Comparison of ENCODE assay signal across 14 mouse cellular contexts in the genomic region with DNA sequence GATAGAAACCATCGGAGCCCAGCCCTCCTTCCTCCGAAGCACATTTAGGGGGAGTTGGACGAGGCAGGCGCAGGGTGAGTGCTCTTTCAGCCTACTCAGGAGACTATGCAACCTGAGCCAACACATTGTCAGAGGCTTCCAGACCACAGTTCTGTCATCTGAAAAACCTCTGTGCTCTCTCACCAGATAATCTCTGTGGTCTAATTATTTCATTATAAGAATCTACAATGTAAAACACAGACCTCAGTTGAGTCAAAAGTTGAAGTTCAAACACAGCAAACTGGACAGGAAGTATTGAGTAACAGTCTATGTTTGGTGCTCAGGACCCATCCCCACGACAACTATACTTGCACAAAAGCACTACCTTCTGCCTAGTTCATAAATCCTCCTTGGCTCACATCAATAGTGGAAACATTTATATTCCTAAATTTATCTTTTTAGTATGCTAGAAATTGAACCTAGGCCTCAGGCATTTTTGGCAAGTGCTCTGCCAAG. TPM values are rescaled to one million over a fixed set of nuclear protein-coding genes. Genes with fewer than 3 reads are reported as not detected.
DNase-seq lines count a peak whose midpoint lies in the region; ATAC-seq and TF ChIP-seq lines count a peak whose summit lies in the region.
"Had no signal": no experiment of that assay in that cellular context is flagged by ENCODE, and none has a peak within 500 bp of the region (broad histone marks: within the 10 kb centered on the region; RNA-seq: fewer than 3 reads in every experiment).

No protein-coding gene starts in this region.

- no peaks in the 10 kb centered on the region for H3K36me3 ChIP-seq in hindbrain, embryonic 11.5 days (ENCODE audit: control insufficient read depth, insufficient read depth, low read length)
- no peaks in the 10 kb centered on the region for H3K36me3 ChIP-seq in hindbrain, postnatal 0 days (ENCODE audit: insufficient read depth, low read length)
- H3K36me3 ChIP-seq in forebrain, embryonic 16.5 days (ENCODE audit: control insufficient read depth, insufficient read depth): no peaks in the 10 kb centered on the region
- peaks cover 7% of the 10 kb centered on the region; the same call in 1 of the 2 replicates for H3K36me3 ChIP-seq in midbrain, postnatal 0 days (ENCODE audit: insufficient read depth, low read length)
- H3K36me3 ChIP-seq: heart, embryonic 10.5 days had no signal

- TF ChIP-seq POLR2A in brain, embryonic 14.5 days (IDR thresholded peaks at IDR 0.05; ENCODE audit: borderline replicate concordance, extremely low read depth, insufficient read depth, insufficient read length, poor library complexity, severe bottlenecking): no peak

- ATAC-seq in hindbrain, embryonic 11.5 days (ENCODE audit: low FRiP score): no peak
- ATAC-seq in hindbrain, postnatal 0 days: no peak
- no peak for ATAC-seq in forebrain, embryonic 16.5 days
- no peak for ATAC-seq in midbrain, postnatal 0 days (ENCODE audit: low FRiP score)
- ATAC-seq: CD4-positive, CD25-positive, alpha-beta regulatory T cell, adult 4 months; inflammation-experienced regulatory T-cells, adult 6 months had no signal

- no peak for TF ChIP-seq CTCF in hindbrain, postnatal 0 days (IDR thresholded peaks at IDR 0.05; ENCODE audit: low read depth)
- TF ChIP-seq CTCF in brain, embryonic 14.5 days (IDR thresholded peaks at IDR 0.05; ENCODE audit: borderline replicate concordance, extremely low read depth, insufficient read depth, insufficient read length): no peak
- no peak for TF ChIP-seq CTCF in midbrain, postnatal 0 days (IDR thresholded peaks at IDR 0.05)

- H3K4me3 ChIP-seq in hindbrain, embryonic 11.5 days (ENCODE audit: low read depth, low read length): no peak overlapping the region
- no peak overlapping the region for H3K4me3 ChIP-seq in hindbrain, postnatal 0 days (ENCODE audit: low read length)
- peak overlapping the region; percentile 18 for H3K4me3 ChIP-seq in forebrain, embryonic 16.5 days (replicated peaks; ENCODE audit: low read length)
- H3K4me3 ChIP-seq in midbrain, postnatal 0 days (ENCODE audit: low read depth, low read length): no peak overlapping the region
- H3K4me3 ChIP-seq: heart, embryonic 10.5 days had no signal

- no peak for DNase-seq in hindbrain, embryonic 11.5 days (ENCODE audit: low spot score)
- DNase-seq in hindbrain, postnatal 0 days (ENCODE audit: low spot score): no peak
- DNase-seq in brain, embryonic 14.5 days (ENCODE audit: low read depth): peak; percentile 34
- DNase-seq in midbrain, postnatal 0 days (ENCODE audit: low spot score): no peak
- DNase-seq in cerebellum, postnatal 4 days (ENCODE audit: low spot score in 2 of 2): no peak
- no peak for DNase-seq in frontal cortex, postnatal 25 days (ENCODE audit: low spot score in 2 of 2)
- DNase-seq: cerebellum, postnatal 10 days; layer of hippocampus, adult 9-11 months; lung, postnatal 4 days had no signal

- H3K27me3 ChIP-seq in hindbrain, embryonic 11.5 days (ENCODE audit: control insufficient read depth, insufficient read depth, low read length): no peaks in the 10 kb centered on the region
- no peaks in the 10 kb centered on the region for H3K27me3 ChIP-seq in hindbrain, postnatal 0 days (ENCODE audit: insufficient read depth, low read length)
- no peaks in the 10 kb centered on the region for H3K27me3 ChIP-seq in forebrain, embryonic 16.5 days (replicated peaks; ENCODE audit: control insufficient read depth, insufficient read depth, low read length)
- no peaks in the 10 kb centered on the region for H3K27me3 ChIP-seq in midbrain, postnatal 0 days (ENCODE audit: insufficient read depth, low read length)

- H3K9ac ChIP-seq in hindbrain, embryonic 11.5 days (ENCODE audit: low read depth, low read length): no peak overlapping the region
- no peak overlapping the region for H3K9ac ChIP-seq in hindbrain, postnatal 0 days (replicated peaks; ENCODE audit: low read length)
- no peak overlapping the region for H3K9ac ChIP-seq in forebrain, embryonic 16.5 days (replicated peaks; ENCODE audit: low read depth, low read length)
- 0 out of 2 replicates have a peak overlapping the region, but pooled peaks have one; percentile 13 for H3K9ac ChIP-seq in midbrain, postnatal 0 days (replicated peaks; ENCODE audit: low read length, poor library complexity, severe bottlenecking)

- peaks cover 3% of the 10 kb centered on the region for H3K4me1 ChIP-seq in hindbrain, embryonic 11.5 days (replicated peaks; ENCODE audit: control insufficient read depth, insufficient read depth, low read length)
- H3K4me1 ChIP-seq in hindbrain, postnatal 0 days (ENCODE audit: insufficient read depth, low read length): no peaks in the 10 kb centered on the region
- peaks cover 20% of the 10 kb centered on the region for H3K4me1 ChIP-seq in forebrain, embryonic 16.5 days (replicated peaks; ENCODE audit: control insufficient read depth, insufficient read depth, low read length)
- H3K4me1 ChIP-seq in midbrain, postnatal 0 days (ENCODE audit: insufficient read depth, low read length): no peaks in the 10 kb centered on the region

- H3K9me3 ChIP-seq in hindbrain, embryonic 11.5 days (ENCODE audit: control insufficient read depth, low read length): no peaks in the 10 kb centered on the region
- H3K9me3 ChIP-seq in hindbrain, postnatal 0 days (ENCODE audit: low read length): no peaks in the 10 kb centered on the region
- no peaks in the 10 kb centered on the region for H3K9me3 ChIP-seq in forebrain, embryonic 16.5 days (ENCODE audit: control insufficient read depth, low read length)
- no peaks in the 10 kb centered on the region for H3K9me3 ChIP-seq in midbrain, postnatal 0 days (ENCODE audit: low read length)
- H3K9me3 ChIP-seq: heart, embryonic 10.5 days had no signal

- peak overlapping the region; percentile 4 for H3K4me2 ChIP-seq in hindbrain, embryonic 11.5 days (replicated peaks; ENCODE audit: low read depth, low read length)
- no peak overlapping the region for H3K4me2 ChIP-seq in hindbrain, postnatal 0 days (ENCODE audit: low read depth, low read length)
- peak overlapping the region; percentile 36 for H3K4me2 ChIP-seq in forebrain, embryonic 16.5 days (ENCODE audit: low read length)
- no peak overlapping the region for H3K4me2 ChIP-seq in midbrain, postnatal 0 days (ENCODE audit: low read depth, low read length, poor library complexity, severe bottlenecking)

- H3K27ac ChIP-seq in hindbrain, embryonic 11.5 days (ENCODE audit: low read depth, low read length): 0 out of 2 replicates have a peak overlapping the region, but pooled peaks have one; percentile 17
- H3K27ac ChIP-seq in hindbrain, postnatal 0 days: no peak overlapping the region
- no peak overlapping the region for H3K27ac ChIP-seq in forebrain, embryonic 16.5 days (ENCODE audit: low read length)
- H3K27ac ChIP-seq in midbrain, postnatal 0 days (ENCODE audit: low read depth, low read length): no peak overlapping the region; the same call in 1 of the 2 replicates
- H3K27ac ChIP-seq: heart, embryonic 10.5 days had no signal

- WGBS in hindbrain, embryonic 11.5 days: 49% methylated on average over 5 of the region's 5 CpGs
- WGBS in hindbrain, postnatal 0 days: 52% methylated on average over 5 of the region's 5 CpGs
- WGBS in forebrain, embryonic 16.5 days: 13% methylated on average over 5 of the region's 5 CpGs
- 29% methylated on average over 5 of the region's 5 CpGs for WGBS in midbrain, postnatal 0 days

RNA-seq across cellular contexts. Expression of gene Fank1, which starts 18.7 kb away (rescaled TPM):
- polyA plus RNA-seq in hindbrain, embryonic 11.5 days (2014; fragmentation: Nextera tagmentation; extraction: Ambion mirVana): 2.2 and 2.9 TPM in 2 replicates
- total RNA-seq in hindbrain, postnatal 0 days (2014; rRNA removed): 3.1 and 3.6 TPM in 2 replicates
- 6.0 and 6.6 TPM in 2 replicates for polyA plus RNA-seq in hindbrain, postnatal 0 days (2015; fragmentation: Nextera tagmentation; extraction: Ambion mirVana)
- polyA plus RNA-seq in brain, embryonic 14.5 days (2012; rRNA removed): 4.4 and 4.7 TPM in 2 replicates
- polyA plus RNA-seq in forebrain, embryonic 16.5 days (2015; fragmentation: Nextera tagmentation; extraction: Ambion mirVana): 3.0 and 3.3 TPM in 2 replicates
- total RNA-seq in midbrain, postnatal 0 days (2014; rRNA removed): 3.0 and 4.4 TPM in 2 replicates
- polyA plus RNA-seq in midbrain, postnatal 0 days (2015; fragmentation: Nextera tagmentation; extraction: Ambion mirVana): 8.7 and 8.8 TPM in 2 replicates
- polyA plus RNA-seq: CD4-positive, CD25-positive, alpha-beta regulatory T cell, adult 4 months; inflammation-experienced regulatory T-cells, adult 6 months; liver, embryonic 16.5 days had no signal

RNA-seq across cellular contexts. Expression of gene Dhx32, which starts 24.5 kb away (rescaled TPM):
- polyA plus RNA-seq in hindbrain, embryonic 11.5 days (2014; fragmentation: Nextera tagmentation; extraction: Ambion mirVana): 43.7 and 48.8 TPM in 2 replicates
- total RNA-seq in hindbrain, postnatal 0 days (2014; rRNA removed): 45.6 and 49.3 TPM in 2 replicates
- polyA plus RNA-seq in hindbrain, postnatal 0 days (2015; fragmentation: Nextera tagmentation; extraction: Ambion mirVana): 49.8 and 52.6 TPM in 2 replicates
- polyA plus RNA-seq in brain, embryonic 14.5 days (2012; rRNA removed): 31.6 and 35.3 TPM in 2 replicates
- polyA plus RNA-seq in forebrain, embryonic 16.5 days (2015; fragmentation: Nextera tagmentation; extraction: Ambion mirVana): 50.8 and 51.0 TPM in 2 replicates
- 35.5 and 40.8 TPM in 2 replicates for total RNA-seq in midbrain, postnatal 0 days (2014; rRNA removed)
- 45.9 and 48.0 TPM in 2 replicates for polyA plus RNA-seq in midbrain, postnatal 0 days (2015; fragmentation: Nextera tagmentation; extraction: Ambion mirVana)

RNA-seq across cellular contexts. Expression of gene Uros, which starts 48.1 kb away (rescaled TPM):
- 39.5 and 42.8 TPM in 2 replicates for polyA plus RNA-seq in hindbrain, embryonic 11.5 days (2014; fragmentation: Nextera tagmentation; extraction: Ambion mirVana)
- total RNA-seq in hindbrain, postnatal 0 days (2014; rRNA removed): 23.1 and 23.8 TPM in 2 replicates
- polyA plus RNA-seq in hindbrain, postnatal 0 days (2015; fragmentation: Nextera tagmentation; extraction: Ambion mirVana): 35.4 and 38.2 TPM in 2 replicates
- polyA plus RNA-seq in brain, embryonic 14.5 days (2012; rRNA removed): 34.9 and 47.5 TPM in 2 replicates
- 51.5 and 57.6 TPM in 2 replicates for polyA plus RNA-seq in forebrain, embryonic 16.5 days (2015; fragmentation: Nextera tagmentation; extraction: Ambion mirVana)
- total RNA-seq in midbrain, postnatal 0 days (2014; rRNA removed): 17.4 and 25.9 TPM in 2 replicates
- polyA plus RNA-seq in midbrain, postnatal 0 days (2015; fragmentation: Nextera tagmentation; extraction: Ambion mirVana): 38.0 and 40.6 TPM in 2 replicates

RNA-seq across cellular contexts. Expression of gene Bccip, which starts 48.9 kb away (rescaled TPM):
- polyA plus RNA-seq in hindbrain, embryonic 11.5 days (2014; fragmentation: Nextera tagmentation; extraction: Ambion mirVana): 160 TPM in 2 replicates
- 38.1 and 40.6 TPM in 2 replicates for total RNA-seq in hindbrain, postnatal 0 days (2014; rRNA removed)
- 105 and 109 TPM in 2 replicates for polyA plus RNA-seq in hindbrain, postnatal 0 days (2015; fragmentation: Nextera tagmentation; extraction: Ambion mirVana)
- 67.9 and 69.9 TPM in 2 replicates for polyA plus RNA-seq in brain, embryonic 14.5 days (2012; rRNA removed)
- polyA plus RNA-seq in forebrain, embryonic 16.5 days (2015; fragmentation: Nextera tagmentation; extraction: Ambion mirVana): 110 and 115 TPM in 2 replicates
- 20.9 and 27.6 TPM in 2 replicates for total RNA-seq in midbrain, postnatal 0 days (2014; rRNA removed)
- polyA plus RNA-seq in midbrain, postnatal 0 days (2015; fragmentation: Nextera tagmentation; extraction: Ambion mirVana): 91.0 and 95.1 TPM in 2 replicates

Comparison
In these comparisons a context has a peak if more than half of its experiments do, and no peak if none do; other contexts are left out.
1. H3K4me2 ChIP-seq: peak in hindbrain, embryonic 11.5 days (single experiment) and forebrain, embryonic 16.5 days (single experiment); none in hindbrain, postnatal 0 days (single experiment) and midbrain, postnatal 0 days (single experiment).